Mouse (Mus musculus) small intestine, adult 2 months (tissue): ENCODE results near the gene Card11.
A peak's percentile ranks its signal among the peaks of the same experiment; 100 is the strongest.

Experiments used
- CTCF ChIP-seq: fragments of 200-500 bp; IDR thresholded peaks from 2 replicates; pipeline ENCODE4 v1.5.1; 2012; ENCODE audit warnings: low read depth, mild to moderate bottlenecking, control low read depth, inconsistent platforms, low read length, moderate library complexity, mixed read lengths; ENCODE audit not compliant: insufficient replicate concordance, insufficient read length; ENCODE audit errors: extremely low read depth
- POLR2A ChIP-seq: fragments of 200-500 bp; IDR thresholded peaks from 2 replicates; pipeline ENCODE4 v1.6.1; 2012; ENCODE audit warnings: low read depth, mild to moderate bottlenecking, control low read depth, inconsistent platforms, low read length, moderate library complexity

GRCm38 (mm10) chr5:140997767-140998166 is 2.6 kb downstream of the Card11 start:
- TF ChIP-seq CTCF, result peak; percentile 57; the same call in 1 of the 2 replicates
- TF ChIP-seq POLR2A, result no peak
